Mouse (Mus musculus) embryonic fibroblast, embryonic 13.5 days (primary cell): ENCODE data around the gene Cxcr1.

Experiments
- CTCF ChIP-seq: IDR thresholded peaks from 2 replicates; pipeline ENCODE4 v1.5.1; 2011; ENCODE audit warnings: mild to moderate bottlenecking, control low read depth, low read length, moderate library complexity, borderline replicate concordance; ENCODE audit not compliant: insufficient read depth
- POLR2A ChIP-seq: IDR thresholded peaks from 2 replicates; pipeline ENCODE4 v1.6.1; 2011; ENCODE audit warnings: low read depth, mild to moderate bottlenecking, control low read depth, low read length, moderate library complexity

- TF ChIP-seq POLR2A, result no peak
- no peak for TF ChIP-seq CTCF
Observed at GRCm38 (mm10) chr1:74151091-74151490, 43.3 kb downstream of the Cxcr1 start.
